Mouse (Mus musculus): ENCODE data around the gene Cnga2. TPM values are rescaled to one million over a fixed set of nuclear protein-coding genes. Genes with fewer than 3 reads are reported as not detected.

Gene Cnga2
- polyA plus RNA-seq, 1 experiment: not detected

GRCm38 (mm10) chrX:72012804-72013203 is 21.2 kb downstream of the Cnga2 start:
- no peak for TF ChIP-seq GATA1 (IDR thresholded peaks at IDR 0.05; ENCODE audit: low read length)

GRCm38 (mm10) chrX:72022241-72022640 is 30.6 kb downstream of the Cnga2 start:
- TF ChIP-seq GATA1 (IDR thresholded peaks at IDR 0.05; ENCODE audit: low read length): no peak

- TF ChIP-seq GATA1 (IDR thresholded peaks at IDR 0.05; ENCODE audit: low read length): no peak
These were observed 31.2 kb downstream of the Cnga2 start for GRCm38 (mm10) chrX:72022750-72023398.

- no peak for TF ChIP-seq GATA1 (IDR thresholded peaks at IDR 0.05; ENCODE audit: low read length)
These were observed 31.9 kb downstream of the Cnga2 start for GRCm38 (mm10) chrX:72023542-72023941.

GRCm38 (mm10) chrX:72044056-72044455 is 52.4 kb downstream of the Cnga2 start:
- TF ChIP-seq GATA1 (IDR thresholded peaks at IDR 0.05; ENCODE audit: low read length): no peak

GRCm38 (mm10) chrX:72047918-72048317 is 56.3 kb downstream of the Cnga2 start:
- no peak for TF ChIP-seq GATA1 (IDR thresholded peaks at IDR 0.05; ENCODE audit: low read length)

Other genes with a start within 250 kb of the Cnga2 start
- 7.3 and 8.0 TPM in 2 replicates for gene Vma21, start 175.9 kb upstream of the Cnga2 start, polyA plus RNA-seq (2012)
- gene Gm1141, start 70.8 kb upstream of the Cnga2 start, polyA plus RNA-seq (2012): not detected in 2 replicates
- gene Prrg3, start 29.2 kb upstream of the Cnga2 start, polyA plus RNA-seq (2012): not detected in 2 replicates
- gene Fate1, start 18.9 kb upstream of the Cnga2 start, polyA plus RNA-seq (2012): not detected in 2 replicates
- not detected in 2 replicates for gene Magea4, start 230.2 kb downstream of the Cnga2 start, polyA plus RNA-seq (2012)

All from G1E-ER4 (cell line).